Mouse (Mus musculus) olfactory bulb, adult 2 months (tissue): ENCODE measurements around the gene Lgr5.

Experiments used
- CTCF ChIP-seq: fragments of 200-500 bp; IDR thresholded peaks from 2 replicates; pipeline ENCODE4 v1.5.1; 2012; ENCODE audit warnings: low read depth, mild to moderate bottlenecking, low read length, moderate library complexity; ENCODE audit not compliant: insufficient read depth
- POLR2A ChIP-seq: fragments of 200-500 bp; IDR thresholded peaks from 2 replicates; pipeline ENCODE4 v1.6.1; 2012; ENCODE audit warnings: mild to moderate bottlenecking, low read depth, low read length, moderate library complexity; ENCODE audit not compliant: insufficient read depth

- TF ChIP-seq CTCF (no peak), POLR2A (no peak)
Observed at GRCm38 (mm10) chr10:115584656-115585055, 2.9 kb downstream of the Lgr5 start.
